Mouse (Mus musculus) brain, adult 2 months (tissue): Measurements from ENCODE around the gene Gsto2.

ENCODE experiments used
- DNase-seq: peaks from one replicate; pipeline ENCODE4 v3.0.0; 2011; ENCODE audit warnings: low read depth, low spot score

Gene Gsto2

DNA sequence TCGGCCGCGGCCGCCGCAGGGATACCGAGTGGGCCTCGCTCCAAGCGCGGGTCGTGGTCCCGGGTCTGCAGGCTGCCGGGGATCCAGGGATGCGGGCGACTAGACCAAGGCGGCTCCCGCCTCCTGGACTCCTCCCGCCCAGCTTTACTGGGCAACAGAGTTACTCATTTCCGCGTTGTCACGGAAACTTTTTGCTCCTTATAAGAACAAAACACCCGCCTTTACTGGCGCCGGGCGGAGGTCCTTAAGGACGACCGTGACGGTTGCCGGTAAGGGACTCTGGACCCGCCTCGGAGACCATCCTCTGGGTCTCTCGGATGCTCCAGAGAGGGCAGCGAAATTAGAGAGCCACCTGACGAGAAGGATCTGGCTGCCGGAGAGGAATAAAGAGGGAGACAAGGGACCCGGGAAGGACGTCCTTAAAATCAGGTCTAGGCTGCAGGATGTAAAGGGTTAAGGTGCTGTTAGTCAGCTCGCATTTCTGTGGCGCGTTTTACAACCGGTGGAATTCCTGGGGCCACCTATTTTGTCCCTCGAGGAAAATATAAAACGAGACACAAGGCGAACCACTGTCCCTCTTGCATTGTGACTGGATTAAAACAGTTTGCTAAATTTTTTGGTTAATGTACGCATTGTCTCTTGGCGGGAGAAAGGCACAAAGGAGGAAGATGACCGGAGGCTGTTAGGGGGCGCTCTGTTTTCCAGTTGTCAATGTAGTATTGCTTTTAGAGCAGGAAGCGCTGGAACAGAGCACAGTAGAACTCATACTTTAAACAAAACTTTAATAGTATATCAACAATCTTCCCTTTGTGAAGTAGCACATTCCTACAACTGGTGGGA is 54.0 kb downstream of the Gsto2 start, which contains the start of the genes Cfap43 and Itprip:
Gene Cfap43 (minus strand): TSS at position 162 of the 840 bp plus-strand sequence.
Gene Itprip (minus strand): TSS at position 174 of the 840 bp plus-strand sequence.
- DNase-seq = peak; percentile 76

DNA sequence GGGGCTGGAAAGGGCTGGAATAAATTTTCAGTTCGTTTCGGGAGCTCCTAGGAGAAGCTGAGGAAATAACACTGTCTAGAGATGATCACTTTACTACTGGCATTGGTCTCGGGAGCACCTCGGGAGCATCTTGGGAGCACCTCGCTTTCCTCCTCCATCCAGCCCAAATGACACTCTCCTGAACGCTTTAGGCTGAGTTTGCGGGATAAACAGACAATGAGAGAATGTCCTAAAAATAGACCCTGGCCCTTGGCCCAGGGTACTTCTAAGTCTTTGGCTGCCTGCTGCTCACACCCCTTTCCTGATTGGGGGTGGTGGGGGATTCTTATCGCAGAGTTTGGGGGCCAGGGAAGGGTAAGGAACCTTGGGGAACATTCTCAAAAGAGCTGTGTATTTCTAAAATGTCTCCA is 54.6 kb downstream of the Gsto2 start:
- no peak for DNase-seq

DNA sequence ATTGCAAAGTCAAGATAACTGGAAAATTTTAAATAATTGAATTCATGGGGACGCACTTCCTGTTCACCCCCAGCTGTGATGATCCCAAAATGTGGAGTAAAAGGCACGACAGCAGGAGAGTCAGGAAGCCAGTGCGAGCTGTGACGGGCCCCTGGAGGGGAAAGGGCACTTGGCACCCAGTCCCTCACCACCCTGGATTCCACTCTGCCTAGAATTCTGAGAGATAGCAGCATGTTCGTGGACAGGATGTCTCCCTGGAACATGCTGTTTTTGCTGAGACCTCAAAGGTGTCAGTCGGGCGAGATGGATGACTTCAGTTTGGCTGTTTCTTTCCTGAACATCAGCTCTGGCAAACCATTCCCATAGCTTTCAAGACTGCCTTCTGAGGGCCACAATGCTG is 60.5 kb downstream of the Gsto2 start:
- no peak for DNase-seq

DNA sequence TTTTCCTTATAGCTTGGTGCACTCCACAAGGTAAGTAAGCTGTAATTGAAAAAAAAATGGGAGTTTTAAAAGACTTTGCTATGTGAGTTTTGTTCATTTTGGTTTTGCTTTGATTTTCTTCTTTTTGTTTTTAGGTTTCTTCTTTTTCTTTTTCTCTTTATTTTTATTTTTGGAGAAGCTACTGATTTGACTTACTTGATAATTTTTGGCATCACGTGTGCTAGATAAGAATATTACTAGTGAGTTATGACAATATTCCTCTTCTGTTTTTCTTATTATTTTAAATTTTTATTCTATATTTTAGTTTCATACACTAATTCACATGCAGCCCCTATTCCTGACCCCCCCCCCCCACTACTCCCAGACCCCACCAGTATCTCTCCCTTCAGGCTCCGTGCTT is 61.7 kb downstream of the Gsto2 start:
- no peak for DNase-seq

DNA sequence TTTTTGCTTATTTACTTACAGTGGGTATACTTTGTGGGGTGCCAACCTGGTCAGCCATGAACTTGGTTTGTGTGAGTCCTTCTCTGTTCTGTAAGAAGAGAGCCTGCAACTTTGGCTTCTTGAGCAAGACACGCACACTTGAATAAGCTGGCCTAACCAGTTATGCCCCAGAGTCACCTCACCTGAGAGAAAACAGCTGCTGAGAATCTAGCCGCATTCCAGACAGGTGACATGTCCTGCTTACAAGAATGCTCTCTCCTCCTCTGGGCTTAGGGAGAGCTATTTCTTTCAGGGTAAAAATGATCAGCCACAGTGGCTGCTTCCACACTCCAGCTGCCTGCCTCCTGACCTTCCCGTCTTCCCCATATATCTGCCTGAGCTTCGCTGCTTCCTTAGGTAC is 63.7 kb downstream of the Gsto2 start:
- DNase-seq = no peak

DNA sequence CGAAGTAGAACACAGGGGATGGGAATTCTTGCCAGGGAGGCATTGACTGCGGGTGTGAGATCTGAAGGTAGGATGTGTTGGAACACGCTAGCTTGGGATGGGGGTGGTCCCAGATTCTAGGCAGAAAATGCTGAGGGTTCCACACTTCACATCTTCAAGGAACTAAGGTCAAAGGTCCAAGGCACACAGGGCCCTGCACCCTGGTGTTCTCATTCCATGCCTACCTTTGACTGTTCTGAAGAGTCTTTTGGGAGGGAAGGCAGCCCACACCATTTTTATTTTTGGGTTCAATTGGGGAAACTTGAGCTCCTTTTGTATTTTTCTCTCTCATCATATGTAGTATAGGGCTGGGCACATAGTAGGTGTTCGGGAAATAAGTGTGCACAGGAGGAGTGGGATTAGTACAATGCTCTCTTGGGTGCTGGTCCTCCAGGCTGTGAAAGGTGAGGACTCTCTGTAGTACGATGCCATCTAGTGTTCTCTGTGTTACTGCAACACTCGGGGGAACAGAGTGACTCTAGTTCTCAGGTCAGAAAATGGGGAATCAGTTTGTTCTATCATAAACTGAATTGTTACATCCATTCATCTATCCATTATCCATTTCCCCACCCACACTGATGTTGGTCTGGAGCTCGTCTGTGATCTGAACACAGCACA is 66.8 kb downstream of the Gsto2 start:
- peak; percentile 70 for DNase-seq

DNA sequence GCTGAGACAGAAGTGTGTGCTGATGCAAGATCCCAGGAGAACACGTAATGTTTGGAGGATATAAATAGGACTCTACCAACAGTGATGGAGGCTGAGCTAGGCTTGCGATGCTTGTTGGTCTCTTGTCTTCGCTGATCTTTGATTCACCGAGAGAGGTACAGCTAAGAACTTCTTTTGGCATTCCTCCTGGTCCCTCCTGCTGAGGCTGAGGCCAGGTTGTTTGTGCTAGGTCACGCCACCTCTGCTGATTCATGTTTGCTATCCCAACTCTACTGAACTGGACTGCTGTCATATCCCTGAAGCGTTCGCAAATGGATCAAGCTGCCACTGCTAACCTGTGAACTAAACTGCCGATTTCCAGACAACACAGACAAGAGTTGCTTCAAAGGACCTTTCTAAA is 68.8 kb downstream of the Gsto2 start:
- no peak for DNase-seq

DNA sequence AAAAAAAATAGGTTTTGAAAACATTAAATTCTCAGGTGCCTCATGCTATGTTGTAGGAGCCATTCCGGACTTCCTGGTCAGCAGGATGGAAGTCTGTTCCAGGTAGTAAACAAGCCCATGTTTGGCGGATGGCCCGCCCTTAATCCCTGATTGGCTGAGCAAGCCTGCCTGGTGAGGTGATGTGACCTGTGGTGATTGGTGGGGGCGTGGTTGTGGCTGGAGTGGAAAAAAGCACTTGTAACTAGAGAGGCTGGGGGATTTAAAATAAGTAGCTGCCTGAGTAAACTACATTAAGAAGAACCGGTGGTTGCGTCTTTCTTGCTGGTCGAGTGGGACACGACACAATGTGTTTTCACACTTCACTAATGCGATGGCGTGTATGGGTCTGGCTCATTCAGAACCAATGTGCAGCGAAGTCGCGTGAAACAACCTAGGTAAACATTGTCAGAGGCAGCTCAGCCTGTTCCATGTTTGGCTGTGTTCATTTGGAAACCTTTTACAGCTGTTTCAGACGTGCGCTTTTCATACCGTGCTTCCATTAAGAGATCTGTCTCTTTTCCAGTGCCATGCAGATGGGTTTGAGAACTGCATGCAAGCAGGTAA is 69.4 kb downstream of the Gsto2 start:
- DNase-seq = no peak

DNA sequence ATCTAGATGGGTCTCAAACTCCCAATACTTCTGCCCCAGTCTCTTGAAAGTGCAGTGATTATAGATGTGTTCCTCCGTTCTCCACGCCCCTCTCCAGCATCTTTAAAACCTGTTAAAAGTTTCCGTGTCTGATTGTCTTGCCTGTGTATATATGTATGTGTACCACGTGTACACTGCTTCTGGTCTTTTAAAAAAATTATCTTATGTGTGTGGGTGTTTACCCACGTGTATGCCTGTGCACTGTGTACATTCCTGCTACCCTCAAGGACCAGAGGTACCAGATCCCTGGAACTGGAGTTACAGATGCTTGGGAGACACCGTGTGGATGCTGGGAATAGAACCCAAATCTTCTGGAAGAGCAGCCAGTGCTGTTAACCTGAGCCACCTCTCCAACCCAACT is 70.2 kb downstream of the Gsto2 start:
- DNase-seq = no peak
